Mouse (Mus musculus): ENCODE measurements around the gene Fgfr1op.

DNA sequence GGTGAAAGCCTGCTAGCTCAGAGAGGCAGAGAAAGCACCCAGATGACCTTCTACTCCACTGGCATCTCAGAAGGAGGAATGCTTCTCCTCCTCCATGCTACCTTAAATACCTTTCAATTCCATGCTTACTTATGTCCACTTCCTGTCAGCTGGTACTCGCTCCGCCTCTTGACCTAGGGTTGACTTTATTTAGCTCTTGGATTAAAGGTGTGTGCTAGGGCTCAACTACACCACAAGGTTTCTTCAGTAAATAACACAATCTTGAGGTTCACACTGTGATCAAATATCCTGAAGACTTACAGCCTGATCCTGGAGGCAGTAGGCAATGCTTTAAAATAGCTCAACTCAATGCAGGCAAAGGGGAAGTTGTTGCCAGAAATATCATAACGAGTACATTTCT, 64.3 kb downstream of the Fgfr1op start:
- no peak for TF ChIP-seq CTCF (conservative IDR thresholded peaks at IDR 0.05; ENCODE audit: insufficient read depth, insufficient read length, low read depth, low read length)
- no peak for TF ChIP-seq POLR2A (IDR thresholded peaks at IDR 0.05; ENCODE audit: low read depth, low read length)
